ENCODE assay signal across 34 mouse cellular contexts in the genomic region with DNA sequence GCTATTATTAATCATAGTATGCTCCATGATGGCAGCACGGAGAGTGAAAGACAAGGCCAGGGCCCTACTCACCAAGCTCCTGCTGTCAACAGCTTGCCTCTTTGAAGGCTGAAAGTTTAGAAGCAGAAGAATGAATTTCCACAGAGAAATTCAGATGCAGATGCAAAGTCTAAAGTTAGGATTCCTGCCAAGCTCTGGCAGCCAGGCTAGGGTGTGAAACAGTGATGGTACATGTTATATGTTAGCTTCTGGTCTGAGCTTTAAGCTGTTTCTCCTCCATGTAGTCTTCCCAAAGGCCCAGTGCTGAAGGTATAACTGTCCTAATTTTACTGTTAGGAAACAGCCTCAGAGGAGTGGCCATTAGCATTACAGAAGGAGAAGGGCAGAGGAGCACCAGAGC. TPM values are rescaled to one million over a fixed set of nuclear protein-coding genes. Genes with fewer than 3 reads are reported as not detected.
DNase-seq lines count a peak whose midpoint lies in the region; ATAC-seq lines count a peak whose summit lies in the region.
"Had no signal": no experiment of that assay in that cellular context is flagged by ENCODE, and none has a peak within 500 bp of the region (broad histone marks: within the 10 kb centered on the region; RNA-seq: fewer than 3 reads in every experiment).

No protein-coding gene starts in this region.

- no peaks in the 10 kb centered on the region for H3K27me3 ChIP-seq in stomach, embryonic 14.5 days (ENCODE audit: control insufficient read depth, insufficient read depth, low read length)
- peaks cover 2% of the 10 kb centered on the region; the same call in 1 of the 2 replicates for H3K27me3 ChIP-seq in hindbrain, embryonic 11.5 days (ENCODE audit: control insufficient read depth, insufficient read depth, low read length)
- H3K27me3 ChIP-seq: embryonic facial prominence, embryonic 15.5 days; forebrain, embryonic 15.5 days; heart, embryonic 13.5 days; intestine, embryonic 15.5 days had no signal

- DNase-seq in frontal cortex, postnatal 25 days (ENCODE audit: low spot score in 2 of 2): no peak
- DNase-seq in left cerebral cortex, postnatal 14 days (ENCODE audit: low spot score in 2 of 2): peak; percentile 37 to 73
- no peak for DNase-seq in left cerebral cortex, adult 8-10 months (ENCODE audit: low spot score in 2 of 2)
- peak; percentile 43 for DNase-seq in NIH3T3 (ENCODE audit: low read depth)
- no peak for DNase-seq in hindbrain, embryonic 11.5 days (ENCODE audit: low spot score)
- DNase-seq in thymus, postnatal 0 days (ENCODE audit: low spot score): no peak
- DNase-seq: adrenal gland, adult 2 months; adrenal gland, postnatal 36 days; cerebellum, adult 2 months; cerebellum, postnatal 14 days; heart, adult 2 months; heart, postnatal 14 days; kidney, adult 2 months; kidney, postnatal 36 days; liver, postnatal 0 days; lung, postnatal 36 days; right cerebral cortex, postnatal 14 days; spleen, adult 18-20 months had no signal

- no peak overlapping the region for H3K4me3 ChIP-seq in stomach, embryonic 14.5 days (ENCODE audit: low read depth, low read length)
- no peak overlapping the region for H3K4me3 ChIP-seq in hindbrain, embryonic 11.5 days (ENCODE audit: low read depth, low read length)
- H3K4me3 ChIP-seq: embryonic facial prominence, embryonic 10.5 days; embryonic facial prominence, embryonic 15.5 days; forebrain, embryonic 15.5 days; heart, adult 2 months; heart, embryonic 13.5 days; hindbrain, embryonic 10.5 days; intestine, embryonic 15.5 days; layer of hippocampus, adult 2 months; liver, embryonic 12.5 days; midbrain, embryonic 12.5 days; myocyte; neural tube, embryonic 12.5 days had no signal

- ATAC-seq in frontal cortex, adult (ENCODE audit: low TSS enrichment): peak; percentile 91
- ATAC-seq in stomach, embryonic 14.5 days (ENCODE audit: insufficient number of reproducible peaks, insufficient read depth, low FRiP score, low read depth): no peak
- no peak for ATAC-seq in hindbrain, embryonic 11.5 days (ENCODE audit: low FRiP score)
- ATAC-seq: activated CD4-positive, CD25-positive, alpha-beta regulatory T cell, adult 4 months; forebrain, embryonic 15.5 days; hindbrain, embryonic 16.5 days; intestine, embryonic 15.5 days; liver, embryonic 12.5 days; liver, postnatal 0 days had no signal

- WGBS in stomach, embryonic 14.5 days: 61% methylated on average over 1 of the region's 1 CpGs
- 54% methylated on average over 1 of the region's 1 CpGs for WGBS in hindbrain, embryonic 11.5 days

- peaks cover 19% of the 10 kb centered on the region for H3K4me1 ChIP-seq in stomach, embryonic 14.5 days (ENCODE audit: control insufficient read depth, insufficient read depth, low read length)
- H3K4me1 ChIP-seq in hindbrain, embryonic 11.5 days (replicated peaks; ENCODE audit: control insufficient read depth, insufficient read depth, low read length): no peaks in the 10 kb centered on the region

- H3K9ac ChIP-seq in stomach, embryonic 14.5 days (replicated peaks; ENCODE audit: low read depth, low read length): no peak overlapping the region
- H3K9ac ChIP-seq in hindbrain, embryonic 11.5 days (ENCODE audit: low read depth, low read length): no peak overlapping the region
- H3K9ac ChIP-seq: embryonic facial prominence, embryonic 15.5 days; forebrain, embryonic 15.5 days; intestine, embryonic 15.5 days; liver, embryonic 12.5 days; liver, postnatal 0 days; midbrain, embryonic 12.5 days; neural tube, embryonic 12.5 days had no signal

- intact Hi-C loops in left cerebral cortex, postnatal 14 days (cut with DNase I): no loop called here

- no peak overlapping the region for H3K4me2 ChIP-seq in stomach, embryonic 14.5 days (replicated peaks; ENCODE audit: low read depth, low read length)
- no peak overlapping the region for H3K4me2 ChIP-seq in hindbrain, embryonic 11.5 days (replicated peaks; ENCODE audit: low read depth, low read length)
- H3K4me2 ChIP-seq: embryonic facial prominence, embryonic 15.5 days; forebrain, embryonic 15.5 days; heart, embryonic 13.5 days; intestine, embryonic 15.5 days; liver, embryonic 12.5 days; midbrain, embryonic 12.5 days; neural tube, embryonic 12.5 days had no signal

- 0 out of 2 replicates have a peak overlapping the region, but pooled peaks have one; percentile 7 for H3K27ac ChIP-seq in stomach, embryonic 14.5 days (ENCODE audit: low read length)
- H3K27ac ChIP-seq in hindbrain, embryonic 11.5 days (ENCODE audit: low read depth, low read length): no peak overlapping the region
- H3K27ac ChIP-seq: embryonic facial prominence, embryonic 10.5 days; embryonic facial prominence, embryonic 15.5 days; forebrain, embryonic 15.5 days; hindbrain, embryonic 10.5 days; intestine, embryonic 15.5 days; layer of hippocampus, adult 2 months; liver, embryonic 12.5 days; midbrain, embryonic 12.5 days; neural tube, embryonic 12.5 days had no signal

- no peaks in the 10 kb centered on the region for H3K36me3 ChIP-seq in stomach, embryonic 14.5 days (ENCODE audit: control insufficient read depth, insufficient read depth, low read length)
- H3K36me3 ChIP-seq in hindbrain, embryonic 11.5 days (ENCODE audit: control insufficient read depth, insufficient read depth, low read length): no peaks in the 10 kb centered on the region
- H3K36me3 ChIP-seq: embryonic facial prominence, embryonic 10.5 days; embryonic facial prominence, embryonic 15.5 days; forebrain, embryonic 15.5 days; heart, embryonic 13.5 days; hindbrain, embryonic 10.5 days; intestine, embryonic 15.5 days; liver, embryonic 12.5 days; midbrain, embryonic 12.5 days; neural tube, embryonic 12.5 days had no signal

- no peaks in the 10 kb centered on the region for H3K9me3 ChIP-seq in stomach, embryonic 14.5 days (ENCODE audit: control insufficient read depth, low read depth, low read length)
- no peaks in the 10 kb centered on the region for H3K9me3 ChIP-seq in hindbrain, embryonic 11.5 days (ENCODE audit: control insufficient read depth, low read length)
- H3K9me3 ChIP-seq: embryonic facial prominence, embryonic 10.5 days; embryonic facial prominence, embryonic 15.5 days; forebrain, embryonic 15.5 days; heart, embryonic 13.5 days; hindbrain, embryonic 10.5 days; intestine, embryonic 15.5 days; liver, embryonic 12.5 days; midbrain, embryonic 12.5 days; neural tube, embryonic 12.5 days had no signal

RNA-seq across cellular contexts. Expression of gene Itga5, which starts 2.6 kb away (rescaled TPM):
- total RNA-seq in left cerebral cortex, postnatal 14 days (2021): 1 to 10 TPM; 5.1 to 6.1 TPM
- total RNA-seq in left cerebral cortex, adult 8-10 months (2022): 1 to 10 TPM; 5.7 to 7.2 (median 5.9) TPM
- polyA plus RNA-seq in stomach, embryonic 14.5 days (2014; fragmentation: Nextera tagmentation; extraction: Ambion mirVana): 67.5 and 71.2 TPM in 2 replicates
- polyA plus RNA-seq in hindbrain, embryonic 11.5 days (2014; fragmentation: Nextera tagmentation; extraction: Ambion mirVana): 16.4 and 20.0 TPM in 2 replicates
- polyA plus RNA-seq in thymus, postnatal 0 days (2015; fragmentation: Nextera tagmentation; extraction: Ambion mirVana): 9.6 and 10.5 TPM in 2 replicates

RNA-seq across cellular contexts. Expression of gene Zfp385a, which starts 29.2 kb away (rescaled TPM):
- 10 to 100 TPM; 59.8 to 63.2 TPM for total RNA-seq in left cerebral cortex, postnatal 14 days (2021)
- 10 to 100 TPM; 60.6 to 78.6 (median 69.1) TPM for total RNA-seq in left cerebral cortex, adult 8-10 months (2022)
- 11.1 and 11.7 TPM in 2 replicates for polyA plus RNA-seq in stomach, embryonic 14.5 days (2014; fragmentation: Nextera tagmentation; extraction: Ambion mirVana)
- polyA plus RNA-seq in hindbrain, embryonic 11.5 days (2014; fragmentation: Nextera tagmentation; extraction: Ambion mirVana): 19.7 and 22.2 TPM in 2 replicates
- 5.0 and 6.0 TPM in 2 replicates for polyA plus RNA-seq in thymus, postnatal 0 days (2015; fragmentation: Nextera tagmentation; extraction: Ambion mirVana)
- polyA plus RNA-seq: activated CD4-positive, CD25-positive, alpha-beta regulatory T cell, adult 4 months had no signal

RNA-seq across cellular contexts. Expression of gene Gpr84, which starts 58.7 kb away (rescaled TPM):
- 1 to 10 TPM; 1.0 to 1.1 TPM for total RNA-seq in left cerebral cortex, postnatal 14 days (2021)
- 1 to 10 TPM in 2 of 4 experiments, under 1 TPM in 2; 0.76 to 6.8 (median 2.8) TPM for total RNA-seq in left cerebral cortex, adult 8-10 months (2022)
- 0.24 and 0.46 TPM in 2 replicates for polyA plus RNA-seq in stomach, embryonic 14.5 days (2014; fragmentation: Nextera tagmentation; extraction: Ambion mirVana)
- polyA plus RNA-seq in hindbrain, embryonic 11.5 days (2014; fragmentation: Nextera tagmentation; extraction: Ambion mirVana): 0.11 and 0.34 TPM in 2 replicates
- polyA plus RNA-seq in thymus, postnatal 0 days (2015; fragmentation: Nextera tagmentation; extraction: Ambion mirVana): 0.06 TPM in 1 of 2 replicates, not detected in the other
- total RNA-seq: adrenal gland, adult 2 months; adrenal gland, postnatal 36 days; gastrocnemius, adult 18-20 months; heart, adult 2 months; heart, postnatal 14 days had no signal
- polyA plus RNA-seq: activated CD4-positive, CD25-positive, alpha-beta regulatory T cell, adult 4 months had no signal

Comparison
In these comparisons a context has a peak if more than half of its experiments do, and no peak if none do; other contexts are left out.
1. DNase-seq: peak in left cerebral cortex, postnatal 14 days (2 of 2) and NIH3T3 (single experiment); none in frontal cortex, postnatal 25 days (0 of 2), left cerebral cortex, adult 8-10 months (0 of 2), hindbrain, embryonic 11.5 days (single experiment) and thymus, postnatal 0 days (single experiment).